Mouse (Mus musculus) liver, embryonic 11.5 days (tissue): ENCODE data around the gene Pmm2. TPM values are rescaled to one million over a fixed set of nuclear protein-coding genes. Genes with fewer than 3 reads are reported as not detected.

ENCODE experiments used
- ATAC-seq: fragments of 200-750 bp; cut with Nextera tagmentation; replicated peaks from 2 replicates; pipeline ENCODE4 v1.8.0; 2017; ENCODE audit warnings: moderate number of reproducible peaks, mild to moderate bottlenecking, moderate TSS enrichment, moderate library complexity; ENCODE audit not compliant: low FRiP score
- DNase-seq: peaks from one replicate; pipeline ENCODE4 v3.0.0-alpha.2; 2017; ENCODE audit warnings: low spot score
- H3K27ac ChIP-seq: fragments of 300-500 bp; sonication (generic); 2 replicates; pipeline ENCODE4 v1.5.1; 2014; ENCODE audit warnings: mild to moderate bottlenecking, low read depth, low read length, control low read depth
- H3K27me3 ChIP-seq: fragments of 300-500 bp; sonication (generic); replicated peaks from 2 replicates; pipeline ENCODE4 v1.6.1; 2014; ENCODE audit warnings: low read length, mixed read lengths; ENCODE audit not compliant: control insufficient read depth, insufficient read depth
- H3K36me3 ChIP-seq: fragments of 300-500 bp; sonication (generic); 2 replicates; pipeline ENCODE4 v1.6.1; 2014; ENCODE audit warnings: mild to moderate bottlenecking, low read length, moderate library complexity, mixed read lengths; ENCODE audit not compliant: control insufficient read depth, insufficient read depth
- H3K4me1 ChIP-seq: fragments of 300-500 bp; sonication (generic); replicated peaks from 2 replicates; pipeline ENCODE4 v1.6.1; 2014; ENCODE audit warnings: low read length, mixed read lengths; ENCODE audit not compliant: control insufficient read depth, insufficient read depth
- H3K4me2 ChIP-seq: fragments of 300-500 bp; sonication (generic); 2 replicates; pipeline ENCODE4 v1.6.1; 2014; ENCODE audit warnings: mild to moderate bottlenecking, control low read depth, moderate library complexity
- H3K4me3 ChIP-seq: fragments of 300-500 bp; sonication (generic); 2 replicates; pipeline ENCODE4 v1.5.1; 2014; ENCODE audit warnings: low read depth, low read length, control low read depth
- H3K9ac ChIP-seq: fragments of 300-500 bp; sonication (generic); 2 replicates; pipeline ENCODE4 v1.6.1; 2014; ENCODE audit warnings: low read depth, low read length, control low read depth
- H3K9me3 ChIP-seq: fragments of 300-500 bp; sonication (generic); 2 replicates; pipeline ENCODE4 v1.6.1; 2016; ENCODE audit warnings: low read length, inconsistent platforms, mixed read lengths; ENCODE audit not compliant: control insufficient read depth
- WGBS: fragments of 180-500 bp; shearing (Covaris S2); extraction: QIAGEN DNeasy Blood & Tissue Kit; methylation state at CpG from one replicate; pipeline ENCODE4 v1.1.7; 2014; 5-methylcytosine and 5-hydroxymethylcytosine counted together
- microRNA-seq: library from miRNA; unstranded; fragments of <30 nt; microRNA quantifications from one replicate; pipeline ENCODE4, GENCODE M21; 2017; ENCODE audit warnings: borderline number of aligned reads
- polyA plus RNA-seq: library from polyadenylated mRNA; unstranded; fragments of >200 nt; fragmentation: Nextera tagmentation; extraction: Ambion mirVana; gene quantifications from 2 replicates; pipeline ENCODE4 v1.2.1, GENCODE M21; 2014

Gene Pmm2
- polyA plus RNA-seq, 1 experiment from 2014 or later, result 52.9 TPM

DNA sequence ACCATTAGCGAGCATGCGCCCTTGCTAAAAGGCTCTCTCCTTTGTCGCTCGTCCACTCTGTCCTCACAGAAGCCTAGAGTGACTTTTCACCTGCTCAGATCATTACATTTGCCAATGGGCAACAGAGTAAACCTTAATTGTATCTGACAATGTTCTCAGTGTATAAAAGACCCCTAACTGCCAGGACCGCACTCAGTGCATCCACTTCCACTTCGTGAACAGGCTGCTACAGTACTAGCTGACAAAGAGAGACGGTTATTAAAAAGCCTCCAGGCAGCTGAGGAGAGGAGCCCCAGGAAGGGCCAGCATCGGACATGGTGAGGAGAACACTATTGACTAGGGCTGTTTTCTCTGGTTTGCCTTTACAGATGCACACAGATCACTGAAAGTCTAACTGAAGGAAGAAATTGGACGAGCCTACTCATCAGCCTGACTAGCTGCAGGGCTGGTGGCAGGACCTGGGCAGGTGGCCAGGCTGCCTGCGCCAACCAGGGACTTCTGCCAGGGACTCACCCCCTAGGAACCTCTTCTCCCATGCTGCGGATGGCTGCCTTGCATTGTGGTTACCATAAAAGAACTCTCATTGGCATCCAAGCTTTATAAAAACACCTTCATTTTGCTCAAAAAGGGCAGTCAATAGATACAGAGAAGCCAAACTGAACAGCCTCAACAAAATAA lies 52.6 kb downstream of the Pmm2 start:
- Histone ChIP-seq H3K4me1 (peaks cover 26% of the 10 kb centered on the region), H3K27me3 (no peaks in the 10 kb centered on the region), H3K4me2 (no peak overlapping the region), H3K9me3 (no peaks in the 10 kb centered on the region), H3K4me3 (no peak overlapping the region), H3K27ac (no peak overlapping the region), H3K36me3 (peaks cover 66% of the 10 kb centered on the region), H3K9ac (no peak overlapping the region)
- 94% methylated on average over 11 of the region's 11 CpGs for WGBS
- ATAC-seq, result no peak
- DNase-seq, result no peak

DNA sequence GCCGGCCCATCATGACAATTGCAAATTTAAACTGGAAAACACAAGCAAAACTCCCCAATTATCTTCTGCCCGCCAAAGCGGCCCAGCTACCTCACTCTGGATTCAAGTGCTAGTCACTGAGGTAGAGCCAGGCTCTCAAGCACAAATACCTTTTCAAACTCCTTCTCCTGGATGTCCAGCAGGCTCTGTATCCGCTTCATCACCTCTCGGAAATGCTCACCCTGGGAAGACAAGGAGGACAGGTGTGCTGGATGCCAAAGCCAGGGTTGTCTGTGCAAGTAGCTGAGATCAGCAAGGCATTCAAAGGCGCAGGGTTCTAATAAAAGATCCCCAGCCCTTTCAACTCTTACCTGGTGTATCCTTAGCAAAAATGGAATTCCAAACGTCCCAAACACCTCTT lies 53.7 kb downstream of the Pmm2 start:
- Histone ChIP-seq H3K4me2 (no peak overlapping the region), H3K9me3 (no peaks in the 10 kb centered on the region), H3K4me3 (no peak overlapping the region), H3K27ac (no peak overlapping the region), H3K4me1 (peaks cover 19% of the 10 kb centered on the region), H3K27me3 (no peaks in the 10 kb centered on the region), H3K9ac (no peak overlapping the region), H3K36me3 (peaks cover 72% of the 10 kb centered on the region)
- ATAC-seq, result no peak
- 89% methylated on average over 7 of the region's 7 CpGs for WGBS
- DNase-seq, result no peak

DNA sequence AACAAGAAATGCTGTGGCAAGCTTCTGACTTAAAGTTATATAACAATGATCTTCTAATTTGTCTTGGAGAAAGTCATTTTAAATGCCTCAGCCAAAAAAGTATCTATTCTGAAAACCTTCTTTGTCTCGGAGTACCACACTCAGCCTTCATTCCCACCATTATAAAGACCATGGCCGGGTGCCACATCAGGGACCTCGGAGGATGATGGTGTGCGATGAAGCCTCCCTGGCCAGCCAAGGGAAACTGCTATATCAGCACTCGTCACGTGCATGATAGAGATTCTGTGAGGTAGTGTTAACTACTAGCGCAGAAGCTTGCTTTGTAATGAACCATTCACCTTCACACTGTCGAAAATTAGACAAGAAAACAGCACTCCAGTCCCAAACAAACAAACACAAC lies 62.1 kb downstream of the Pmm2 start:
- Histone ChIP-seq H3K4me3 (no peak overlapping the region), H3K9ac (no peak overlapping the region), H3K4me1 (no peaks in the 10 kb centered on the region), H3K27me3 (no peaks in the 10 kb centered on the region), H3K27ac (no peak overlapping the region), H3K9me3 (no peaks in the 10 kb centered on the region), H3K4me2 (no peak overlapping the region), H3K36me3 (peaks cover 80% of the 10 kb centered on the region)
- ATAC-seq (no peak), DNase-seq (no peak)
- 91% methylated on average over 8 of the region's 8 CpGs for whole genome bisulfite sequencing

GRCm38 (mm10) chr16:8700586-8700985 lies 63.1 kb downstream of the Pmm2 start:
- peaks cover 79% of the 10 kb centered on the region for H3K36me3 ChIP-seq
- no peak for ATAC-seq
- no peaks in the 10 kb centered on the region for H3K27me3 ChIP-seq
- no peak overlapping the region for H3K4me3 ChIP-seq
- DNase-seq, result no peak
- no peak overlapping the region for H3K4me2 ChIP-seq
- H3K9ac ChIP-seq, result no peak overlapping the region
- 93% methylated on average over 3 of the region's 3 CpGs for WGBS
- no peaks in the 10 kb centered on the region for H3K4me1 ChIP-seq
- no peak overlapping the region for H3K27ac ChIP-seq
- H3K9me3 ChIP-seq, result no peaks in the 10 kb centered on the region

GRCm38 (mm10) chr16:8711998-8712397 lies 74.5 kb downstream of the Pmm2 start:
- DNase-seq (no peak), ATAC-seq (no peak)
- 82% methylated on average over 9 of the region's 9 CpGs for WGBS
- no peak overlapping the region for H3K9ac ChIP-seq
- H3K4me3 ChIP-seq, result no peak overlapping the region
- H3K27ac ChIP-seq, result no peak overlapping the region
- peaks cover 11% of the 10 kb centered on the region for H3K4me1 ChIP-seq
- no peak overlapping the region for H3K4me2 ChIP-seq
- no peaks in the 10 kb centered on the region for H3K9me3 ChIP-seq
- H3K36me3 ChIP-seq, result peaks cover 73% of the 10 kb centered on the region
- H3K27me3 ChIP-seq, result no peaks in the 10 kb centered on the region

Small RNAs within 50 kb of the gene (microRNA-seq; reads per million reads assigned to microRNA genes)
- gene Gm22137, result not detected

Other genes starting within 250 kb of the Pmm2 start
- not detected in 2 replicates for gene Tmem114, start 212.5 kb upstream of the Pmm2 start, polyA plus RNA-seq
- gene Mettl22, start 166.9 kb upstream of the Pmm2 start, polyA plus RNA-seq, result 21.3 and 22.3 TPM in 2 replicates
- gene Abat, start 124.2 kb upstream of the Pmm2 start, polyA plus RNA-seq, result 25.6 and 29.2 TPM in 2 replicates
- 16.4 and 19.4 TPM in 2 replicates for gene Tmem186, start within 50 bp of the Pmm2 start, polyA plus RNA-seq
- 24.9 and 25.4 TPM in 2 replicates for gene Carhsp1, start 34.5 kb downstream of the Pmm2 start, polyA plus RNA-seq
- not detected in 2 replicates for gene Gm5767, start 43.1 kb downstream of the Pmm2 start, polyA plus RNA-seq
- 34.6 and 43.3 TPM in 2 replicates for gene Usp7, start 154.6 kb downstream of the Pmm2 start, polyA plus RNA-seq
- 12.5 and 13.8 TPM in 2 replicates for gene 1810013L24Rik, start 192.4 kb downstream of the Pmm2 start, polyA plus RNA-seq